Mouse (Mus musculus) heart, embryonic 11.5 days (tissue): Measurements from ENCODE around the gene 4930544D05Rik. TPM values are rescaled to one million over a fixed set of nuclear protein-coding genes. Genes with fewer than 3 reads are reported as not detected.
A peak's percentile ranks its signal among the peaks of the same experiment; 100 is the strongest.

Experiments
- ATAC-seq: fragments of 200-750 bp; cut with Nextera tagmentation; replicated peaks from 2 replicates; pipeline ENCODE4 v1.8.0; 2017; ENCODE audit warnings: moderate library complexity; ENCODE audit not compliant: insufficient number of reproducible peaks, low FRiP score, low TSS enrichment
- H3K27ac ChIP-seq: fragments of 300-500 bp; sonication (generic); 2 replicates; pipeline ENCODE4 v1.5.1; 2014; ENCODE audit warnings: mild to moderate bottlenecking, low read depth, low read length
- H3K27me3 ChIP-seq: fragments of 300-500 bp; sonication (generic); 2 replicates; pipeline ENCODE4 v1.6.1; 2014; ENCODE audit warnings: mild to moderate bottlenecking, low read length, mixed read lengths; ENCODE audit not compliant: control insufficient read depth, insufficient read depth
- H3K36me3 ChIP-seq: fragments of 300-500 bp; sonication (generic); 2 replicates; pipeline ENCODE4 v1.6.1; 2014; ENCODE audit warnings: mild to moderate bottlenecking, low read length, moderate library complexity, mixed read lengths; ENCODE audit not compliant: control insufficient read depth, insufficient read depth
- H3K4me1 ChIP-seq: fragments of 300-500 bp; sonication (generic); 2 replicates; pipeline ENCODE4 v1.6.1; 2014; ENCODE audit warnings: low read length; ENCODE audit not compliant: control insufficient read depth, insufficient read depth
- H3K4me2 ChIP-seq: fragments of 300-500 bp; sonication (generic); 2 replicates; pipeline ENCODE4 v1.6.1; 2014; ENCODE audit warnings: mild to moderate bottlenecking, moderate library complexity
- H3K4me3 ChIP-seq: fragments of 300-500 bp; sonication (generic); 2 replicates; pipeline ENCODE4 v1.5.1; 2014; ENCODE audit warnings: low read depth, low read length
- H3K9ac ChIP-seq: fragments of 300-500 bp; sonication (generic); 2 replicates; pipeline ENCODE4 v1.6.1; 2014; ENCODE audit warnings: mild to moderate bottlenecking, low read depth, low read length, moderate library complexity
- H3K9me3 ChIP-seq: fragments of 300-500 bp; sonication (generic); replicated peaks from 2 replicates; pipeline ENCODE4 v1.6.1; 2016; ENCODE audit warnings: low read length; ENCODE audit not compliant: control insufficient read depth
- WGBS: fragments of 180-500 bp; shearing (Covaris S2); extraction: QIAGEN DNeasy Blood & Tissue Kit; methylation state at CpG from one replicate; pipeline ENCODE4 v1.1.7; 2014; ENCODE audit not compliant: insufficient replicate concordance; 5-methylcytosine and 5-hydroxymethylcytosine counted together
- polyA plus RNA-seq: library from polyadenylated mRNA; unstranded; fragments of >200 nt; fragmentation: Nextera tagmentation; extraction: Ambion mirVana; gene quantifications from 2 replicates; pipeline ENCODE4 v1.2.1, GENCODE M21; 2014

Gene 4930544D05Rik
- polyA plus RNA-seq, 1 experiment from 2014 or later: not detected

- peaks cover 52% of the 10 kb centered on the region for H3K4me1 ChIP-seq
- peaks cover 31% of the 10 kb centered on the region for H3K36me3 ChIP-seq
- H3K27me3 ChIP-seq: no peaks in the 10 kb centered on the region
- peak overlapping the region; percentile 100 for H3K4me3 ChIP-seq
- WGBS: under 1% methylated on average over 58 of the region's 63 CpGs
- H3K9ac ChIP-seq: peak overlapping the region; percentile 100
- H3K9me3 ChIP-seq: no peaks in the 10 kb centered on the region
- 0 out of 2 replicates have a peak, but pooled peaks have one; percentile 37 for ATAC-seq
- peak overlapping the region; percentile 99 for H3K27ac ChIP-seq
- H3K4me2 ChIP-seq: peak overlapping the region; percentile 82
These were observed 37.9 kb downstream of the 4930544D05Rik start for GRCm38 (mm10) chr11:70653345-70654197.

DNA sequence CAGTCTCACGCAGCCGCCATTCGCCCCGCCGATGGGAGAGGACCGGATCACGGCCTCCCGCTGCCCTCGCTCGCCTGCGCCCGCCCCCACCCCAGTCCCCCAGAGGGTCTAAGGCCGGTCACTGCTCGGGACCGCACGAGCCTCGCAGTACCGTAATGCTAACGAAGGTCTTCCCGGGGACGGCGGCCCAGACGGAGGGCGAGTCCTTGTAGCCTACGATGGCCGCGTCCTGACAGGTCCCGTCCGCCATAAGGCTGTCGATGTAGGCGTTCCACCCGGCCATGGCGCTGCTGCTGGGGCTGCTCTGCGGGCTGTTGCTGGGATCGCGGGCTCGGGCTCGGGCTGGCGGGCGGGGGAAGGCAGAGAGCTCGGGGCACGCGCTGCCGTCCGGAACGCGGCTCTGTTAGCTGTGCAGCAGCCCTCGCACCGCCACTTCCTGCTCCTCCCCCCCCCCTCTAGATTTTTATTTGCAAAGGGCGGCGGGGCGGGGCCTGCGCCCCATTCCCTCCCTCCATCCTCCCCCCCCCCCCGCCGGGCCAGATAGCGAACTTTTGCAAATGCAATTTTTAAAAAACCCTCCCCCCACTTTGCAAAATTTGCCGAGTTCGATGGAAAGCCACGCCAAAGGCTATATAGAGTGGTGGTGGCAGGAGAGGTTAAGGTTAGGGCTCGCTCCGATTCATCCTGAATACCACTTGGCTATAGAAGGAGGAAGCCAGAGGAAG lies 38.7 kb downstream of the 4930544D05Rik start, which contains the start of gene Pfn1:
TSS of gene Pfn1 (minus strand) at position 447 of the 725 bp plus-strand sequence.
- H3K27ac ChIP-seq: peak within 1 kb of the TSS; percentile 99

DNA sequence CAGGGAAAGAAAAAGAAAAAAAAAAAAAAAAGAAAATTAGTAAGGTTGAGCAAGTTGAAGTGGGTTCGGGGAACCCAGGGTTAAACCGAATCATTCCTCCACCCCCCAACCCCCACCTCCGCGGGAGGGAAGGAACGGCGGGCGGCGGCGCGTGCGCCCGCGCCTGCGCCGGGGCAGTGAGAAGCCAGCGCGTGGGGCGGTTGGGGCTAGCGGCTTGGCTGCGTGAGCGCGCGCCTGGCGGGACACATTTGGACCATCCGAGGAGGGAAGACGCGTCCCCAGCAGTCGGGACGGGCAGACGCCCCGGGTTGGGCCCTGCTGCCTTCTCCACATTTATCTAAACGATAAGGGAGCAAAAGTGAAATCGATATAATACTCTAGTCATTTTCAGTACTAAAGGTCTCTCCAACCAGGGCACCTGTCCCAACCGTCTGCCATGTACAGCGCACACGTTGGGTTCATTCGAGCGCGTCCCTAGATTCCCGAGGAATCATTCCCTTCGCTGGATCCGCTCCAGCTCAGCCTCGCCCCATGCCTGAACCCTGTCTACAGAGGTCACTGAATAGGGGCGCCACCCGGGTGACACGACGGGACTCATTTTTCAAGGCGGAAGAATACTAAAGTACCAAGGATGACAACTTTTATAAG lies 39.4 kb downstream of the 4930544D05Rik start:
- peaks cover 20% of the 10 kb centered on the region for H3K36me3 ChIP-seq

More for the DNA sequence above, 38.7 kb downstream of the 4930544D05Rik start, which contains the start of gene Pfn1:
- Histone ChIP-seq H3K27me3 (no peaks in the 10 kb centered on the region), H3K4me1 (peaks cover 51% of the 10 kb centered on the region), H3K9ac (peak within 1 kb of the TSS; percentile 100), H3K36me3 (peaks cover 26% of the 10 kb centered on the region), H3K9me3 (no peaks in the 10 kb centered on the region), H3K4me3 (peak within 1 kb of the TSS; percentile 100), H3K4me2 (peak within 1 kb of the TSS; percentile 82)
- ATAC-seq: peak; percentile 33; the same call in 1 of the 2 replicates
- whole genome bisulfite sequencing: under 1% methylated on average over 52 of the region's 61 CpGs

GRCm38 (mm10) chr11:70655571-70656455 lies 40.2 kb downstream of the 4930544D05Rik start:
- peak overlapping the region; percentile 100 for H3K9ac ChIP-seq
- H3K9me3 ChIP-seq: no peaks in the 10 kb centered on the region
- peak overlapping the region; percentile 82 for H3K4me2 ChIP-seq
- peak overlapping the region; percentile 99 for H3K27ac ChIP-seq
- peak overlapping the region; percentile 100 for H3K4me3 ChIP-seq
- peaks cover 45% of the 10 kb centered on the region for H3K4me1 ChIP-seq
- under 1% methylated on average over 60 of the region's 61 CpGs for WGBS
- ATAC-seq: peak; percentile 10; the same call in 1 of the 2 replicates
- peaks cover 16% of the 10 kb centered on the region for H3K36me3 ChIP-seq
- no peaks in the 10 kb centered on the region for H3K27me3 ChIP-seq

More for the DNA sequence above, 39.4 kb downstream of the 4930544D05Rik start:
- Histone ChIP-seq H3K4me1 (peaks cover 50% of the 10 kb centered on the region), H3K27me3 (no peaks in the 10 kb centered on the region), H3K9me3 (no peaks in the 10 kb centered on the region), H3K27ac (peak overlapping the region; percentile 99), H3K4me3 (peak overlapping the region; percentile 100), H3K9ac (peak overlapping the region; percentile 100), H3K4me2 (peak overlapping the region; percentile 82)
- under 1% methylated on average over 43 of the region's 48 CpGs for WGBS
- peak; percentile 45; the same call in 1 of the 2 replicates for ATAC-seq

DNA sequence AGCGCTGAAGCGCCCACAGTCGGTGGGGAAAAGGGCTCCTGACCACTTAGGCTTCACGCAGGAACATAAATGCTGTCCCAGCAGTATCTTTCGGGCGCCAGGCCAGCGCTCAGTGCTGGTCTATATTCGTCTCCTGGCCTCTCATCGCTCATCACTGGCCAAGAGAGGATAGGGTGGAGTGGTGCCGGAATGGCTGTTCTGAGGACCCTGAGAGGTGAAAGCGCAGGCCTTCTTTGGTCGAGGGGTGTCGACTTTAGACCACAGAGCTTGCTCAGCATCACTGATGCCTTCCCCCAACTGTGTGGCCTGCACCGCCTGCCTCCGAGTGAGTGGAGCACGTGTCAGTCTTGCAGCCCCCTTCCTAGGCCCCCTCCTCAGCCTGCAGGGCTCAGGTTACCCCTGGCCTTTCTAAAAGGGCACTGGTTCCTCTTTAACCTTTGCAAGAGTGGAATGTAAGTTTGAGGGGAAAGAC lies 40.8 kb downstream of the 4930544D05Rik start:
- no peak; the same call in 1 of the 2 replicates for ATAC-seq
- peak overlapping the region; percentile 82 for H3K4me2 ChIP-seq
- H3K9me3 ChIP-seq: no peaks in the 10 kb centered on the region
- H3K4me3 ChIP-seq: peak overlapping the region; percentile 100
- H3K36me3 ChIP-seq: peaks cover 11% of the 10 kb centered on the region
- 2% methylated on average over 16 of the region's 16 CpGs for WGBS
- H3K4me1 ChIP-seq: peaks cover 39% of the 10 kb centered on the region
- H3K27ac ChIP-seq: peak overlapping the region; percentile 99
- H3K9ac ChIP-seq: peak overlapping the region; percentile 100
- no peaks in the 10 kb centered on the region for H3K27me3 ChIP-seq

GRCm38 (mm10) chr11:70656964-70657363 lies 41.3 kb downstream of the 4930544D05Rik start, which contains the start of gene Eno3:
TSS of gene Eno3 (plus strand) at chr11:70657202.
- Histone ChIP-seq H3K4me3 (peak within 1 kb of the TSS; percentile 100), H3K4me1 (peaks cover 36% of the 10 kb centered on the region), H3K36me3 (peaks cover 10% of the 10 kb centered on the region), H3K27me3 (no peaks in the 10 kb centered on the region), H3K4me2 (peak within 1 kb of the TSS; percentile 82), H3K9me3 (no peaks in the 10 kb centered on the region), H3K9ac (peak within 1 kb of the TSS; percentile 100), H3K27ac (peak within 1 kb of the TSS; percentile 99)
- 2% methylated on average over 3 of the region's 3 CpGs for WGBS
- no peak for ATAC-seq

DNA sequence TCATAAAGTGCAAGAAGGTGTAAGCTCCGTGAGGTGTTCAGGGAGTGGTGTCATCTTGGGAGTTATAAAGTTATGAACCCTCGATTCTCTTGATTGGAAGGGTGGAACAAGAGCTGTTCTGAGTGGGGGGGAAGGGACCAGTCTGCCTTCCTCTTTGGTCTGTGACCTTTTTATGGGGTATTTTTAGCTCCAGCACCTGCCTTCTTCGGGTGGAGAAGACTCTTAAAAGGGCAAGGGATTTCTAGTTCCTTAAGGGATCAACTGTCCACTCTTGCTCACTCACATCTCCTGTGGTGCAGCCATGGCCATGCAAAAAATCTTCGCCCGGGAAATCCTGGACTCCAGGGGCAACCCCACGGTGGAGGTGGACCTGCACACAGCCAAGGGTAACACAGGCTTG lies 41.9 kb downstream of the 4930544D05Rik start:
- 32% methylated on average over 6 of the region's 6 CpGs for WGBS
- ATAC-seq: no peak
- Histone ChIP-seq H3K4me1 (peaks cover 30% of the 10 kb centered on the region), H3K27me3 (no peaks in the 10 kb centered on the region), H3K27ac (peak overlapping the region; percentile 99), H3K9ac (peak overlapping the region; percentile 100), H3K36me3 (peaks cover 8% of the 10 kb centered on the region), H3K9me3 (no peaks in the 10 kb centered on the region), H3K4me3 (peak overlapping the region; percentile 100), H3K4me2 (peak overlapping the region; percentile 82)
